Mouse (Mus musculus) liver, embryonic 14.5 days (tissue): ENCODE data around the gene Hsd17b13.

ENCODE experiments used
- CTCF ChIP-seq: IDR thresholded peaks from 2 replicates; pipeline ENCODE4 v1.5.1; 2016; ENCODE audit warnings: antibody characterized with exemption, low read depth, control low read depth
- EP300 ChIP-seq: IDR thresholded peaks from 2 replicates; pipeline ENCODE4 v1.6.1; 2016; ENCODE audit warnings: antibody characterized with exemption, low read depth

- TF ChIP-seq CTCF (no peak), EP300 (no peak)
Observed at GRCm38 (mm10) chr5:104022558-104022957, 45.3 kb upstream of the Hsd17b13 start.
